Mouse (Mus musculus) urinary bladder, postnatal 14 days (tissue): ENCODE data around the gene Unc13a.
A peak's percentile ranks its signal among the peaks of the same experiment; 100 is the strongest.

Experiments
- DNase-seq: peaks from one replicate; pipeline ENCODE4 v3.0.0; 2021; ENCODE audit warnings: low spot score

Unc13a gene

GRCm38 (mm10) chr8:71665331-71666130, 6.0 kb downstream of the Unc13a start:
- peak; percentile 69 for DNase-seq

GRCm38 (mm10) chr8:71660325-71661120, 11.0 kb downstream of the Unc13a start:
- peak; percentile 84 for DNase-seq

- DNase-seq, result no peak
Observed at GRCm38 (mm10) chr8:71659751-71660150, 11.8 kb downstream of the Unc13a start.

GRCm38 (mm10) chr8:71658515-71659049, 13.0 kb downstream of the Unc13a start:
- DNase-seq, result no peak

- DNase-seq, result no peak
Observed at GRCm38 (mm10) chr8:71657816-71658215, 13.7 kb downstream of the Unc13a start.

GRCm38 (mm10) chr8:71654600-71654999, 17.0 kb downstream of the Unc13a start:
- peak; percentile 44 for DNase-seq

GRCm38 (mm10) chr8:71645510-71645909, 26.0 kb downstream of the Unc13a start:
- no peak for DNase-seq

GRCm38 (mm10) chr8:71639318-71639717, 32.2 kb downstream of the Unc13a start:
- no peak for DNase-seq

- no peak for DNase-seq
Observed at GRCm38 (mm10) chr8:71638321-71638720, 33.2 kb downstream of the Unc13a start.

- no peak for DNase-seq
Observed at GRCm38 (mm10) chr8:71637149-71638095, 34.1 kb downstream of the Unc13a start.

- DNase-seq, result peak; percentile 53
Observed at GRCm38 (mm10) chr8:71633981-71634667, 37.4 kb downstream of the Unc13a start.

- DNase-seq, result peak; percentile 55
Observed at GRCm38 (mm10) chr8:71633164-71633563, 38.4 kb downstream of the Unc13a start.

- DNase-seq, result no peak
Observed at GRCm38 (mm10) chr8:71631897-71632296, 39.7 kb downstream of the Unc13a start.

GRCm38 (mm10) chr8:71630761-71631160, 40.8 kb downstream of the Unc13a start:
- no peak for DNase-seq

GRCm38 (mm10) chr8:71629781-71630212, 41.8 kb downstream of the Unc13a start:
- DNase-seq, result peak; percentile 65

- peak; percentile 95 for DNase-seq
Observed at GRCm38 (mm10) chr8:71629096-71629697, 42.4 kb downstream of the Unc13a start.

GRCm38 (mm10) chr8:71628396-71629095, 43.0 kb downstream of the Unc13a start:
- no peak for DNase-seq

- DNase-seq, result peak; percentile 35
Observed at GRCm38 (mm10) chr8:71627265-71628099, 44.1 kb downstream of the Unc13a start.

GRCm38 (mm10) chr8:71626753-71627152, 44.8 kb downstream of the Unc13a start:
- no peak for DNase-seq
